Mouse (Mus musculus) neural tube, embryonic 11.5 days (tissue): ENCODE results near the gene Xpo6. TPM values are rescaled to one million over a fixed set of nuclear protein-coding genes. Genes with fewer than 3 reads are reported as not detected.

Experiments
- ATAC-seq: fragments of 200-750 bp; cut with Nextera tagmentation; 2 replicates; pipeline ENCODE4 v1.8.0; 2017; ENCODE audit warnings: moderate number of reproducible peaks, mild to moderate bottlenecking, moderate TSS enrichment, moderate library complexity; ENCODE audit not compliant: insufficient read depth, low FRiP score, low TSS enrichment
- DNase-seq: peaks from one replicate; pipeline ENCODE4 v3.0.0-alpha.2; 2015; ENCODE audit warnings: low spot score
- H3K27ac ChIP-seq: fragments of 300-500 bp; sonication (generic); 2 replicates; pipeline ENCODE4 v1.5.1; 2014; ENCODE audit warnings: low read depth, mild to moderate bottlenecking, low read length
- H3K27me3 ChIP-seq: fragments of 300-500 bp; sonication (generic); 2 replicates; pipeline ENCODE4 v1.6.1; 2014; ENCODE audit warnings: mild to moderate bottlenecking, low read length, mixed read lengths; ENCODE audit not compliant: control insufficient read depth, insufficient read depth
- H3K36me3 ChIP-seq: fragments of 300-500 bp; sonication (generic); 2 replicates; pipeline ENCODE4 v1.6.1; 2014; ENCODE audit warnings: mild to moderate bottlenecking, low read length, moderate library complexity, mixed read lengths; ENCODE audit not compliant: control insufficient read depth, insufficient read depth
- H3K4me1 ChIP-seq: fragments of 300-500 bp; sonication (generic); 2 replicates; pipeline ENCODE4 v1.6.1; 2014; ENCODE audit warnings: low read length, mixed read lengths; ENCODE audit not compliant: control insufficient read depth, insufficient read depth
- H3K4me2 ChIP-seq: fragments of 300-500 bp; sonication (generic); 2 replicates; pipeline ENCODE4 v1.6.1; 2014; ENCODE audit warnings: low read depth, mild to moderate bottlenecking, moderate library complexity
- H3K4me3 ChIP-seq: fragments of 300-500 bp; sonication (generic); 2 replicates; pipeline ENCODE4 v1.5.1; 2014; ENCODE audit warnings: low read depth, low read length
- H3K9ac ChIP-seq: fragments of 300-500 bp; sonication (generic); 2 replicates; pipeline ENCODE4 v1.6.1; 2014; ENCODE audit warnings: mild to moderate bottlenecking, low read length
- H3K9me3 ChIP-seq: fragments of 300-500 bp; sonication (generic); 2 replicates; pipeline ENCODE4 v1.6.1; 2016; ENCODE audit warnings: low read length; ENCODE audit not compliant: control insufficient read depth
- WGBS: fragments of 180-500 bp; shearing (Covaris S2); extraction: QIAGEN DNeasy Blood & Tissue Kit; methylation state at CpG from one replicate; pipeline ENCODE4 v1.1.7; 2014; 5-methylcytosine and 5-hydroxymethylcytosine counted together
- polyA plus RNA-seq: library from polyadenylated mRNA; unstranded; fragments of >200 nt; fragmentation: Nextera tagmentation; extraction: Ambion mirVana; gene quantifications from 2 replicates; pipeline ENCODE4 v1.2.1, GENCODE M21; 2014

Gene Xpo6
- polyA plus RNA-seq, 1 experiment from 2014 or later = 70.0 TPM

DNA sequence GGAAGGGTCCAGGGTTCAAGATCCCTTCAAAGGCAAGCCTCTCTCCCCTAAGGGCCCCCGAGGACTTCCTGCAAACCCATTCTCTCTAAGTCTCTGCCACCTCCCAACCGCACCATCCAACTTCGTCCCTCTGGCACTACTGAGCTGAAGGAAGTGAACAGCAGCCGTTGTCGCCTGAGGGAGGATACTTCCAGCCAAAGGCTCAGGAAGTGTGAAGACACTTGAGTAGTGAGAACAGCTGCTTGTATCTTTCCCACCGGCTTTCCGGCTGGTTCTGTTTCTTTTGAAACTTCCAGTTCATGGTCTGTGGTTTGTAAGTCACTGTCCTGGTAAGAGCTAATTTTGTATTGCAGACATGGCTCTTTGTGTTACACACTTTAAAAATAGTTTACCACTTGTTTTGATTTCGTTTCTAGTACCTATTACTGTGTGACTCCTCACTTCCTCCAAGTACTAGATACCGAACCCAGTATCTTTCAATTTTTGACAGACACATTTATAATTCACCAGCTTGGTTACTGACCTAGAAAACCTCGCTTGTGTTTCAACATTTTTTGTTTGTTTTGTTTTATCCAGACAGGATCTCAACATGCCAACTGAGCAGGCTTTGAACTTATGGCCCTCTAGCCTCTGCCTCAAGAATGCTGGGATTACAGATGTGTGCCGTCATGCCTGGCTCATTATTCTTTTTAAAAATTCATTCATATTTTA lies 35.9 kb upstream of the Xpo6 start:
- DNase-seq = no peak
- no peaks in the 10 kb centered on the region for H3K27me3 ChIP-seq
- WGBS = 62% methylated on average over 11 of the region's 11 CpGs

DNA sequence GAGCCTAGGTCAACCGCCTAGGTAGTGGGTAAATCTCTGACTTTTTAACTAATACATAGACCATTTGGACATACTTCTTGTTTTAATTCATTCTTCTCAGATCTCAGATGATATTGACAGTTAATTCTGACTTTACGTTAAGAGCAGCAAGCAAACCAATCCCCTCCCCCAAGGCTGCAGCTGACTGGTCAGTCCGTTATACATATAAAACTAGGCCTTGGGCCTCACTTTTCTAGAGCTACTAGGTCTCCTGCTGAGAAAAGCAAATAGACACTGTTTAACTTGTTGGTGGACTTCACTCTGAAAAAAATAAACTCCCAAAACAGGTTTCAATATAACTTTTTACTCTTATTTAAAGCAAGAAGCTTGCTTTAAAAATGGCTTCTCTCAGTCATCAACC lies 34.3 kb upstream of the Xpo6 start:
- H3K4me1 ChIP-seq = no peaks in the 10 kb centered on the region
- H3K27ac ChIP-seq = no peak overlapping the region
- no peak overlapping the region for H3K4me3 ChIP-seq
- no peak for ATAC-seq
- WGBS = 93% methylated on average over 3 of the region's 3 CpGs
- no peaks in the 10 kb centered on the region for H3K27me3 ChIP-seq
- no peaks in the 10 kb centered on the region for H3K36me3 ChIP-seq
- H3K4me2 ChIP-seq = no peak overlapping the region
- H3K9me3 ChIP-seq = no peaks in the 10 kb centered on the region
- no peak overlapping the region for H3K9ac ChIP-seq
- DNase-seq = no peak

More for the DNA sequence above, 35.9 kb upstream of the Xpo6 start:
- no peak overlapping the region for H3K27ac ChIP-seq
- H3K9me3 ChIP-seq = no peaks in the 10 kb centered on the region
- no peaks in the 10 kb centered on the region for H3K4me1 ChIP-seq
- H3K36me3 ChIP-seq = no peaks in the 10 kb centered on the region
- no peak overlapping the region for H3K4me3 ChIP-seq
- ATAC-seq = no peak
- no peak overlapping the region for H3K4me2 ChIP-seq
- no peak overlapping the region for H3K9ac ChIP-seq

DNA sequence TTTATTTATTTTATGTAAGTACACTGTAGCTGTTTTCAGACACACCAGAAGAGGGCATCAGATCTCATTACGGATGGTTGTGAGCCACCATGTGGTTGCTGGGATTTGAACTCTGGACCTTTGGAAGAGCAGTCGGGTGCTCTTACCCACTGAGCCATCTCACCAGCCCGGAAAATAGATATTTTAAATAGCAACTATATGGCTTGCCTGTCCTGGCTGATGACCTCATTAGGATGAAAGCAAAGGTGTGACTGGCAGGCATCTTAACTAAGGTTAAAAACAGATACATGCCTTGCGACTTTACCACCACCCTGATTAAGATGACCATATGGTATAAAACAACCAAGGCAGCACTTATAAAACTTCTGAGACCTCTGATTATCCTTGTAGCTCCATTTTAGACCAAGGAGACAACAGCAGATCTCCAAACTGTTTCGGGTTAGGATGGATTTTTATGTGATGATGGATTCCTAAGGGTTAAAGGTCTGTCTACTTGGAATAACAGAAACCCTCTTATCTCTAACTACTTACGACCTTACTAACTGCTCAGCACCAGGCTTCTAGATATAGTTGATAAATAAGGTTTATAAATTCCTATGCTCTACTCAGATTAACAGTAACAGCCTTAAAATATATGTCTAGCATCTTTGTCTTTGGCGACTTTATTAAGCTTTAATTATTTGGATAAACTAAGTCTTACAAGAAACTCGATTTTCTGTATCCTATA lies 32.2 kb upstream of the Xpo6 start:
- Histone ChIP-seq H3K27ac (no peak overlapping the region), H3K4me1 (no peaks in the 10 kb centered on the region), H3K9me3 (no peaks in the 10 kb centered on the region), H3K4me2 (no peak overlapping the region), H3K36me3 (no peaks in the 10 kb centered on the region), H3K27me3 (no peaks in the 10 kb centered on the region), H3K9ac (no peak overlapping the region), H3K4me3 (no peak overlapping the region)
- 84% methylated on average over 7 of the region's 8 CpGs for WGBS
- ATAC-seq = no peak
- DNase-seq = no peak

DNA sequence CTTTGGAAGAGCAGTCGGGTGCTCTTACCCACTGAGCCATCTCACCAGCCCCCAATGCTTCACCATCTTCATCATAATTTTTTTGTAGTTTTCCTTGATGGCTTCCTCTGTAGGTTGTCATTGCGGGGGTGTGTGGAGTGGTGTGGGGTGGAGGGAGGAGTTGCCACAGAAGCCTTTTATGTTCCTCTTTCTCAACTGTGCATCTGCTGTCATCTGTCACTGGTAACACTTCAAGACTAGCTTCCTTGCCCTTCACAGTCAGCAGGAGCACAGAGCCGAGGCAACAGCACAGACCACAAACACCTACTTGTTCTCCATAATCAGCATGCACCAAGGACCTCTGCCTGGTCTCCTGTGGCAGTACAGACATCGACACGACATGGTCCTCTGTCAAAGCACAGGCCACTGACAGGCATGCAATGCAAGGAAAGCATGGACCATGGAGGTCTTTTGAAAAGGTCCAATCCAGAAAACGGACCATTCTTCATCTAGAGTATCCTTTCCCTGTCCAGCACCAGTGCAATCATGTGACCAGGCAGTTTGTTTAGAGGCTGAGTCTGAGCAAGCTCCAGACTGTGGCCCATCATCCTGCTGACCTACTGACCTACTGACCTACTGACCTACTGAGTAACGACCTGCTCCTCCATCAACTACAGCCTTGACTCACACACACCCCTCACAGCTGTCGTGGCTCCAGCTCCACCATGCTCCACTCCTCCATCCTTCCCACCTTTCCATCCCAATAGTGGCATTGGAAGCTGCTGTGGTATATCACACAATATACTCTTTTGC lies 30.3 kb upstream of the Xpo6 start:
- no peak overlapping the region for H3K27ac ChIP-seq
- no peak overlapping the region for H3K4me2 ChIP-seq
- no peak overlapping the region for H3K4me3 ChIP-seq
- ATAC-seq (no peak), DNase-seq (no peak)
- WGBS = 67% methylated on average over 8 of the region's 8 CpGs
- H3K4me1 ChIP-seq = no peaks in the 10 kb centered on the region
- no peak overlapping the region for H3K9ac ChIP-seq
- H3K9me3 ChIP-seq = no peaks in the 10 kb centered on the region
- H3K27me3 ChIP-seq = no peaks in the 10 kb centered on the region
- H3K36me3 ChIP-seq = no peaks in the 10 kb centered on the region

DNA sequence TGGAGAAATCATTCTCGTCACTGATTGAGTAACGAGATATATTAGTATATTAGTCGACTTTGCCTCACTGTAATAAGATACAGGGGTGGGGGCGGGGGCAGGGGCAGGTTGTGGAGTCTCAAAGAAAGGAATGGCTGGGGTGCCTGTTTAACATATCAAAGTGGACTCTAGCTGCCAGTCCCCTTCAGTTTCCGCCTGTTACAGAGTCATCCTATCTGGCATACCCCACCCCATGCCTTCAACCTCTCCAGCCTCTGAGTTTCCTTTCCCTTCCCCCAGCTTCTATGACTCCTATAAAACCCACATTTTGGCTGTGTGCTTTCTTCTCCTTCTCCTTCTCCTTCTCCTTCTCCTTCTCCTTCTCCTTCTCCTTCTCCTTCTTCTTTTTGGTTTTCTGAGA lies 25.8 kb upstream of the Xpo6 start:
- no peaks in the 10 kb centered on the region for H3K36me3 ChIP-seq
- H3K27ac ChIP-seq = no peak overlapping the region
- no peaks in the 10 kb centered on the region for H3K4me1 ChIP-seq
- H3K27me3 ChIP-seq = no peaks in the 10 kb centered on the region
- H3K9me3 ChIP-seq = no peaks in the 10 kb centered on the region
- DNase-seq (no peak), ATAC-seq (no peak)
- H3K4me2 ChIP-seq = no peak overlapping the region
- H3K4me3 ChIP-seq = no peak overlapping the region
- WGBS = 20% methylated on average over 5 of the region's 5 CpGs
- no peak overlapping the region for H3K9ac ChIP-seq

DNA sequence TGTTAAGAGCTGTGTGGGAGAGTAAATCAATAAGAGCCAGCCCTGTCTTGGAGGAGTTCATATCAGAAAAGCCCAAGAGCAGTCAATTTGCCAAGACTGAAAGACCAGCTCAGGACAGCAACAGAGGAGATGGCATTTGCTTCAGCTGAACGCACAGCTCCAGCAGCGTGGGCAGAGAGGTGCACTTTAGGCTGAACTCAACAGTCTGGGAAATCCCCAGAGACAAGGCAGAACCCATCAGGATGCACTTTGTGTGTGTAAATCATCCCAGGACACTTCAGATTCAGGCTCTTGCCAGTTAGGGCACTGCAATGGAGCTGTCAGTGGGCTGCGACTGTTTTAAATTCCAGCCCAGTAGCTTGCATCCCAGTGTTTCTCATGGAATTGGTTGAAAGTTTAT lies 22.5 kb upstream of the Xpo6 start:
- Histone ChIP-seq H3K27ac (no peak overlapping the region), H3K4me1 (no peaks in the 10 kb centered on the region), H3K4me2 (no peak overlapping the region), H3K4me3 (no peak overlapping the region), H3K9me3 (no peaks in the 10 kb centered on the region), H3K36me3 (no peaks in the 10 kb centered on the region), H3K9ac (no peak overlapping the region), H3K27me3 (no peaks in the 10 kb centered on the region)
- 61% methylated on average over 3 of the region's 3 CpGs for WGBS
- ATAC-seq (no peak), DNase-seq (no peak)

DNA sequence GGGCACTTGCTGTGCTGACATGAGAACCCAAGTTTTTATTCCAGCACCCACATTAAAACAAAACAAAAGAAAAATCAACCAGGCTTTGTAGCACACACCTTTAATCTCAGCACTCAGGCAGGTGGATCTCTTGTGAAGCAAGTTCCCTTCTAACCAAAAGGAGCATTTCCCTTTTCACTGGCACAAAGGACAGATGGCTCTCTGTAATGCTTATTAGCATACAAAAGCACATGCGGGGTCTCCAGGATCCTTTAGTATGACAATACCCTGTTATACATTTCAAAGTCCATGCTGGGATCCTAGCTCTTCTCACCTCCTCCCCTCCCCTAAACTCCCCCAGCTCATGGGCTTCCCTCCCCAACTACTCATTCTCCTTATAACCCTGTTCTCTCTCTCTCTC lies 20.3 kb upstream of the Xpo6 start:
- H3K4me1 ChIP-seq = no peaks in the 10 kb centered on the region
- H3K4me3 ChIP-seq = no peak overlapping the region
- H3K27ac ChIP-seq = no peak overlapping the region
- no peak overlapping the region for H3K9ac ChIP-seq
- ATAC-seq (no peak), DNase-seq (no peak)
- H3K9me3 ChIP-seq = no peaks in the 10 kb centered on the region
- 22% methylated on average over 1 of the region's 1 CpGs for WGBS
- no peaks in the 10 kb centered on the region for H3K27me3 ChIP-seq
- H3K4me2 ChIP-seq = no peak overlapping the region
- H3K36me3 ChIP-seq = no peaks in the 10 kb centered on the region

DNA sequence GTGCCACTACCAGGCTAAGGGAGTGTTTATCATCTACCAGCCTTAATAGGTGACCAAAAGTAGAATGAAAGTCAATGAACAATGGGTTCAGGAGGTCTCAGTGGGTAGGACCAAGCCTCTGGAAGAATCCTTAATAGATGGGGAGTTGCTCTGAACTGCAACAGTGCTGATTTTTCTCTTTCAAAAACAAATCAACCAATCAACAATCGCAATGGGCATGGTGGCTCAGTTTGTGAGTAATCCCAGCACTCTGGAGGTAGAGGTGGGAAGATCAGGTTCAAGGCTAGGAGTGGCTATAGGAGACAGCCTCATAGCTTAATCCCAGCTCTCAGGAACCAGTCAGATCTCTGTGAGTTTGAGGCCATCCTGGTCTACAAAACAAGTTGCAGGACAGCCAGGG lies 18.0 kb upstream of the Xpo6 start:
- 72% methylated on average over 1 of the region's 1 CpGs for WGBS
- no peak overlapping the region for H3K27ac ChIP-seq
- H3K36me3 ChIP-seq = no peaks in the 10 kb centered on the region
- H3K4me2 ChIP-seq = no peak overlapping the region
- no peak overlapping the region for H3K4me3 ChIP-seq
- no peak for ATAC-seq
- H3K9ac ChIP-seq = no peak overlapping the region
- no peaks in the 10 kb centered on the region for H3K27me3 ChIP-seq
- no peaks in the 10 kb centered on the region for H3K9me3 ChIP-seq
- H3K4me1 ChIP-seq = no peaks in the 10 kb centered on the region
- DNase-seq = no peak
